Mouse (Mus musculus) midbrain, embryonic 11.5 days (tissue): ENCODE data around the gene Neurog3. TPM values are rescaled to one million over a fixed set of nuclear protein-coding genes. Genes with fewer than 3 reads are reported as not detected.
A peak's percentile ranks its signal among the peaks of the same experiment; 100 is the strongest.

Experiments used
- ATAC-seq: fragments of 200-750 bp; cut with Nextera tagmentation; 2 replicates; pipeline ENCODE4 v1.8.0; 2017; ENCODE audit warnings: moderate TSS enrichment, moderate library complexity; ENCODE audit not compliant: low FRiP score
- DNase-seq: peaks from one replicate; pipeline ENCODE4 v3.0.0; 2015; ENCODE audit warnings: low spot score; ENCODE audit errors: missing footprints
- H3K27ac ChIP-seq: fragments of 300-500 bp; sonication (generic); 2 replicates; pipeline ENCODE4 v1.5.1; 2014; ENCODE audit warnings: low read depth, low read length
- H3K27me3 ChIP-seq: fragments of 300-500 bp; sonication (generic); 2 replicates; pipeline ENCODE4 v1.6.1; 2014; ENCODE audit warnings: mild to moderate bottlenecking, low read length, moderate library complexity, mixed read lengths; ENCODE audit not compliant: control insufficient read depth, insufficient read depth
- H3K36me3 ChIP-seq: fragments of 300-500 bp; sonication (generic); 2 replicates; pipeline ENCODE4 v1.6.1; 2014; ENCODE audit warnings: mild to moderate bottlenecking, low read length, moderate library complexity, mixed read lengths; ENCODE audit not compliant: control insufficient read depth, insufficient read depth
- H3K4me1 ChIP-seq: fragments of 300-500 bp; sonication (generic); 2 replicates; pipeline ENCODE4 v1.6.1; 2014; ENCODE audit warnings: low read length; ENCODE audit not compliant: control insufficient read depth, insufficient read depth
- H3K4me2 ChIP-seq: fragments of 300-500 bp; sonication (generic); 2 replicates; pipeline ENCODE4 v1.6.1; 2014; ENCODE audit warnings: mild to moderate bottlenecking, moderate library complexity
- H3K4me3 ChIP-seq: fragments of 300-500 bp; sonication (generic); 2 replicates; pipeline ENCODE4 v1.5.1; 2014; ENCODE audit warnings: low read depth, low read length
- H3K9ac ChIP-seq: fragments of 300-500 bp; sonication (generic); 2 replicates; pipeline ENCODE4 v1.6.1; 2014; ENCODE audit warnings: low read length
- H3K9me3 ChIP-seq: fragments of 300-500 bp; sonication (generic); 2 replicates; pipeline ENCODE4 v1.6.1; 2016; ENCODE audit warnings: low read length; ENCODE audit not compliant: control insufficient read depth
- WGBS: fragments of 180-500 bp; shearing (Covaris S2); extraction: QIAGEN DNeasy Blood & Tissue Kit; methylation state at CpG from one replicate; pipeline ENCODE4 v1.1.7; 2014; 5-methylcytosine and 5-hydroxymethylcytosine counted together
- polyA plus RNA-seq: library from polyadenylated mRNA; unstranded; fragments of >200 nt; fragmentation: Nextera tagmentation; extraction: Ambion mirVana; gene quantifications from 2 replicates; pipeline ENCODE4 v1.2.1, GENCODE M21; 2014

Gene Neurog3
- polyA plus RNA-seq, 1 experiment from 2014 or later, result 0.34 TPM

DNA sequence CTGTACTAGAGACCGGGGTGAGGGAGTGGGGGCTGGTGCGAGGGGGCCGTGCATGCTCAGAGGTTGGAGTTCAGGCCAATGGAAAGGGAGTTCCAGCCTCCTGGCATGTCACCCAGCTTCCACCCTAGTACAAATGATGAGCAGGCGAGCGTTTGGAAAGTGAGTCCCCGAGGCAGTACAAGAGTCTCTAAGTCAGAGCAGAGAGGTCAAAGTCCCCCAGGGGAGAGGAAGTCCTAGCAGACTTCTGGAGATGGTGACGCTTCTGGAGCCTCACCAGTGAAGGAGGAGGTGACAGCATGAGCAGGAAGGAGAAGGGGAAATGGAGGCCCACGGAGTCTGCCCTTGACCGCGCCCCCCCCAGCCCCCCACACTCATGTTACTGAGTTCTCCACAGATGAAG lies 29.5 kb downstream of the Neurog3 start:
- 56% methylated on average over 10 of the region's 10 CpGs for WGBS
- Histone ChIP-seq H3K4me1 (peaks cover 2% of the 10 kb centered on the region; the same call in 1 of the 2 replicates), H3K27me3 (no peaks in the 10 kb centered on the region), H3K9ac (no peak overlapping the region), H3K4me2 (no peak overlapping the region), H3K36me3 (no peaks in the 10 kb centered on the region), H3K27ac (no peak overlapping the region), H3K9me3 (0 out of 2 replicates have a peak, but pooled peaks cover 2% of the 10 kb centered on the region), H3K4me3 (no peak overlapping the region)
- no peak for DNase-seq
- no peak for ATAC-seq

GRCm38 (mm10) chr10:62172841-62173553 lies 40.1 kb downstream of the Neurog3 start:
- H3K27ac ChIP-seq, result no peak overlapping the region
- DNase-seq (peak; percentile 94), ATAC-seq (peak; percentile 81)
- no peaks in the 10 kb centered on the region for H3K9me3 ChIP-seq
- 5% methylated on average over 9 of the region's 9 CpGs for WGBS
- H3K4me3 ChIP-seq, result no peak overlapping the region
- no peak overlapping the region for H3K9ac ChIP-seq
- H3K36me3 ChIP-seq, result no peaks in the 10 kb centered on the region
- no peak overlapping the region for H3K4me2 ChIP-seq
- peaks cover 14% of the 10 kb centered on the region for H3K27me3 ChIP-seq
- H3K4me1 ChIP-seq, result peaks cover 21% of the 10 kb centered on the region

GRCm38 (mm10) chr10:62173941-62174448 lies 41.1 kb downstream of the Neurog3 start:
- peak; percentile 33 for ATAC-seq
- no peak overlapping the region for H3K27ac ChIP-seq
- DNase-seq, result peak; percentile 92
- peaks cover 14% of the 10 kb centered on the region for H3K27me3 ChIP-seq
- 0 out of 2 replicates have a peak overlapping the region, but pooled peaks have one; percentile 13 for H3K4me2 ChIP-seq
- peaks cover 21% of the 10 kb centered on the region for H3K4me1 ChIP-seq
- 13% methylated on average over 9 of the region's 9 CpGs for WGBS
- H3K9me3 ChIP-seq, result no peaks in the 10 kb centered on the region
- no peak overlapping the region for H3K9ac ChIP-seq
- no peak overlapping the region for H3K4me3 ChIP-seq
- H3K36me3 ChIP-seq, result no peaks in the 10 kb centered on the region

GRCm38 (mm10) chr10:62174533-62175313 lies 41.8 kb downstream of the Neurog3 start:
- 23% methylated on average over 15 of the region's 15 CpGs for WGBS
- peak; percentile 90 for DNase-seq
- H3K4me3 ChIP-seq, result no peak overlapping the region
- no peaks in the 10 kb centered on the region for H3K36me3 ChIP-seq
- peak; percentile 88 for ATAC-seq
- peak overlapping the region; percentile 27; the same call in 1 of the 2 replicates for H3K27ac ChIP-seq
- no peak overlapping the region for H3K4me2 ChIP-seq
- peaks cover 21% of the 10 kb centered on the region for H3K4me1 ChIP-seq
- H3K9me3 ChIP-seq, result no peaks in the 10 kb centered on the region
- peaks cover 17% of the 10 kb centered on the region for H3K27me3 ChIP-seq
- 0 out of 2 replicates have a peak overlapping the region, but pooled peaks have one; percentile 30 for H3K9ac ChIP-seq

- peaks cover 7% of the 10 kb centered on the region; the same call in 1 of the 2 replicates for H3K27me3 ChIP-seq
- H3K4me1 ChIP-seq, result peaks cover 4% of the 10 kb centered on the region
- DNase-seq (no peak), ATAC-seq (no peak)
- H3K9ac ChIP-seq, result no peak overlapping the region
- H3K27ac ChIP-seq, result no peak overlapping the region
- H3K36me3 ChIP-seq, result no peaks in the 10 kb centered on the region
- H3K4me3 ChIP-seq, result no peak overlapping the region
- no peaks in the 10 kb centered on the region for H3K9me3 ChIP-seq
- WGBS, result 86% methylated on average over 3 of the region's 3 CpGs
- H3K4me2 ChIP-seq, result no peak overlapping the region
These were observed 47.1 kb downstream of the Neurog3 start for GRCm38 (mm10) chr10:62179944-62180343.

DNA sequence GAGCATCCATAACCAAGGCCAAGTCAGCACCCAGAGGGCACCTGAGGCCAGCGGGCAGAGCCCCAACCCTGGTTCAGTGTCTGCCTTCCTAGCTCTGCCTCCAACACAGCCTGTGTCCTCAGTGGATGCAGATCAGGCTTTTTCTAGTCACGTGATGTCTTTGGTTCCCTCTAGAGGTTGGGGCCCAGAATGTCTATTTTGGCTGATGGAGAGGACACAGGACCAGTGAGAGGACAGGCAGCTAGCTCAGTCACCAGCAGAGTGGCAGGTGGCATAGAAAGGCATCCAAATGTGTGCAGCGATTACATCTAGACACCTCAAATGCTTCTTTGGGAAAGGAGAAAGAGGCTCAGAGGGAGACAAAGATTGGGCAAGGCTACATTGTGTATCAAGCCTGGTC lies 48.8 kb downstream of the Neurog3 start:
- Histone ChIP-seq H3K27me3 (peaks cover 5% of the 10 kb centered on the region; the same call in 1 of the 2 replicates), H3K4me1 (no peaks in the 10 kb centered on the region), H3K4me3 (no peak overlapping the region), H3K4me2 (no peak overlapping the region), H3K9ac (no peak overlapping the region), H3K27ac (no peak overlapping the region), H3K36me3 (no peaks in the 10 kb centered on the region), H3K9me3 (no peaks in the 10 kb centered on the region)
- DNase-seq, result peak; percentile 82
- no peak for ATAC-seq
- 46% methylated on average over 3 of the region's 3 CpGs for WGBS

- 66% methylated on average over 6 of the region's 6 CpGs for WGBS
- DNase-seq (no peak), ATAC-seq (0 out of 2 replicates have a peak, but pooled peaks have one; percentile 36)
- H3K36me3 ChIP-seq, result no peaks in the 10 kb centered on the region
- H3K27me3 ChIP-seq, result peaks cover 3% of the 10 kb centered on the region; the same call in 1 of the 2 replicates
- no peak overlapping the region for H3K9ac ChIP-seq
- no peak overlapping the region for H3K4me3 ChIP-seq
- H3K4me1 ChIP-seq, result no peaks in the 10 kb centered on the region
- no peaks in the 10 kb centered on the region for H3K9me3 ChIP-seq
- H3K27ac ChIP-seq, result no peak overlapping the region
- no peak overlapping the region for H3K4me2 ChIP-seq
These were observed 49.7 kb downstream of the Neurog3 start for GRCm38 (mm10) chr10:62182471-62183014.

DNA sequence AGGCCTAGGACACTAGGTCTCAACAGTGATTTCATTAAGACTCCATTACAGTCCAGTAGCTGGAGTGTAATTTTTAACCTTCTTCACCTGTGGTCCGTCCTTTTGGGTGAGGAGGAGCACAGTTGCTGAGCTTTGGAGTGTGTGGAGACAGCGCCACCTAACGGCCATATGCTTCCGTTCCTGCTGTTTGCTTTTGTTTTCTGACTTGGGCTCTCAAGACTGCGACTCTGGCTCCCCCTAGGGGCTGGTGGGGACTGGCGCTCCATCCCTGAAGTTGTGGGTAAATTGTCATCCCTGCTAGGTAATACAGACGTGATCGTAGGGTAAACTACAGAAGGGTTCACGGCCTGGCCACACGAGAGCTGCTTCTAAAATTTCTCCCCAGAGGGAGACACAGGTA lies 50.2 kb downstream of the Neurog3 start:
- DNase-seq (peak; percentile 99), ATAC-seq (peak; percentile 54)
- H3K4me2 ChIP-seq, result no peak overlapping the region
- 4% methylated on average over 10 of the region's 10 CpGs for WGBS
- peaks cover 3% of the 10 kb centered on the region; the same call in 1 of the 2 replicates for H3K27me3 ChIP-seq
- H3K9ac ChIP-seq, result no peak overlapping the region
- H3K4me3 ChIP-seq, result no peak overlapping the region
- H3K4me1 ChIP-seq, result no peaks in the 10 kb centered on the region
- no peak overlapping the region for H3K27ac ChIP-seq
- H3K9me3 ChIP-seq, result no peaks in the 10 kb centered on the region
- H3K36me3 ChIP-seq, result no peaks in the 10 kb centered on the region
